Mouse (Mus musculus) lung, postnatal 10 days (tissue): ENCODE results near the gene Gm37240.

Source experiments
- DNase-seq: peaks from one replicate; pipeline ENCODE4 v3.0.0; 2021

The Gm37240 gene

DNA sequence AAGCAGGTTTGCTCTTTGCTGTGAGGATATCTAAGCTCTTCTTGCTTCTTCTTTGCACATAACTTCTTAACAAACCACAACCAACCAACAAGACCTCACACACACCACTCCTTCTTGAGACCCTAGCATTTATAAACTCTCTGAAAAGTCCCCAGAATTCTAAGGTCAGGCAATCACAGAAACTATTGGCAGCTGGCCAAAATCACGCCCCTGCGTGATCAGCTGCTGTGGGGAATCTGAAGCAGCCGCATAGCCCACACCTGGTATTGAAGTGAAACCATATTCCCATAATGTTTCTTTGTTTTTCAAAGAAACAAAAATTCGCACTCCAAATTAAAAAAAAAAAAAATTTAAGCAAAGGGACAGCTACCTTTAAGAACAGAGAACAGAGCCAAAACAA is 141.2 kb downstream of the Gm37240 start:
- DNase-seq: no peak

DNA sequence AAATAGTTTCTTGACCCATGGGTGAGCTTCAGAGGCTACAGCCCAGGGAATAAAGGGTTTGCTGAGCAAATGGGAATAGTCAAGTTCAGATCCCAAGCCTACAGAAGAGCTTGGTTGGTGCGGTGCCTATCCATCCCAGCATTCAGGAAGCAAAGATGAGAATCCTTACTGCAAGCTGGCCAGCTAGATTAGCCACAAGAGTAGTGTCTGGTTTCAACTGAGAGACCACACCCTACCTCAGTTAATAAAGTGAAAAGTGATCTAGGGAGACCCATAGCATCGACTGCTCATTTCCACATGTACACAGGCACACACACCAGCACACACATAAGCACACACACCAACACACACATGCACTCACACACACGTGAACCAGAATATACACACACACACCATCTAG is 145.6 kb downstream of the Gm37240 start:
- DNase-seq: no peak

DNA sequence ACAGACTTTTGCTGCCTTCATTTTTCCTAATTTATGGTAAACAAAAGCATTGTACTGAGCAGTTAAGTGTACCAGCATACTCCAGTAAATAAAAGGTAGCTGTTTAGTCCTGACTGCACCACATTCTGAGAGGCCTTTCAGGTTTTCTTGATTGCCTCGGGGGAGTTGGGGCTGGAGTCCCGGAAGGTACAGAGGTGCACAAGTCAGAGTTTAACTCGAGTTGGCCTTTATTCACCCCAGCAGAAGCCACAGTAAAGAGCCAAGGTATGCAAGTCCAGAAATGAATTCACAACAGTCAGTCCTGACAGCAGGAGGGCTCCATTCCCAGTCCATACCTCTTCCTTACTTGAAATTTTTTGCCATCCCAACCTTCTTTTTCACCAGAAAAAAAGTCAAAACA is 148.7 kb downstream of the Gm37240 start:
- DNase-seq: no peak

DNA sequence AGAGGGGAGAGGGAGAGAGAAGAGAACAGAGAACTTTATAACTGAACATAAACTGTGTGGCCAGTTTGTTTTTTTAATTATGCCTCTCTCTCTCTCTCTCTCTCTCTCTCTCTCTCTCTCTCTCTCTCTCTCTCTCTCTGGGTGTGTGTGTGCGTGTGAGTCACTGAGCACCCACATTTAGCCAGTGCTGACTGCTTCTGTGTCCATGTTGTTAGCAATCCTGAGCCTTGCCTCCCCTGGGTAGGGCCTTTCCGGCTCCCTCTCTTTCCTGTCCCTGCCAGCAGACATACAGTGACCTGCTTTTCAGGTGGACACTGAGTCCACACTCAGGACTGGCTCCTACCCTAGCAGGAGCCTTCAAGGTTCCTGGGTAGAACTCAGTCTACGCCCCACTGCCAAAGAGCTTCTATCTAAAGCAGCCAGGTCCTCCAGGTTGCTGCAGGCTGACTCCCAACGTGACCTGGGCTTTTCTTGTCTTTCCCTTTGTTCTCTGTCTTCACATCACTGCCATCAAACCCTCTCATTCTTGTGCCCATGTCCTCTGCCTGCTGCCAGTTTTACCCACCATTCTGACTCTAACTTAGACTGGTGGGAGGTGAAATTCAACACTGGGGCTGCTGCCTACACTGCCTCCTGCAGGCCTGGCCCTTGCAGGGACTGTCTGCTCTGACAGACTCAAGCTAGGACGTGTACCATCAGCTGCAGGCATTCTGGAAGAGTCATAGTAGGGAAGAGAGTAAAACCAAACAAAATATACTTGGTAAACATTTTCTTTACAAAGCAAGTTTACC is 153.2 kb downstream of the Gm37240 start:
- DNase-seq: no peak

DNA sequence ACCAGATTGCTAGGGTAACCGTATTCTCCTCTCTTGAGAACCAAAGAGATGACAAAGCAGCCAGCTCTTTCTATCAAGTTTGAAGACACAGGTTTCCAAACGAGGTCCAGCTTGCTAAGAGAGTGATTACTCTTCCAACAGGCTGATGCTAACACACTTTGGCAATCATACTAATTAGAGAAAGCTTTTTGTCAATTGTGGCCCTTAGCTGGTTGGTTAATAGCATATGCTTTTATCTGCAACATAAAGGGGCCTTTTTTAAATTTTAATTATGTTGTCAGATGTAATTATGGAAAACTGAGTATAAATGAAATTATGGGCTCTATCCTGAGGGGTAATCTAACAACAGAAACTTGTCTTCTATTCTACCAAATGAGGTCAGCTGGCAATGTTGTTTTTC is 160.1 kb downstream of the Gm37240 start:
- no peak for DNase-seq

DNA sequence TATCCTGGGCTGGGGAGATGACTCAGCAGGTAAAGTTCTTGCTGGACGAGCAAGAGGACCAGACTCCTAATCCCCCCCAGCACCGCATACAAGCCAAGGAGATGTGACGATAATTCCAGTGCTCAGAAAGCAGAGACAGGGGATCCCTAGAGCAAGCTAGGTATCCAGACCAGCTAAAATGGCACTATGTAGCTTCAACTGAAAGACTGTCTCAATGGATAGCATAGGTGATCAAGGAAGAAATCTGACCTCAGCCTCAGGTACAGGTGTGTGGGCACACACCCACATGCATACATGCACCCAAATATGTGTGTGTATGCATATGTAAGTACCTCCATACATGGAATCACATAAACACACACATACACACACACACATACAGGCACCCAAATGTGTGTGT is 161.3 kb downstream of the Gm37240 start:
- no peak for DNase-seq

DNA sequence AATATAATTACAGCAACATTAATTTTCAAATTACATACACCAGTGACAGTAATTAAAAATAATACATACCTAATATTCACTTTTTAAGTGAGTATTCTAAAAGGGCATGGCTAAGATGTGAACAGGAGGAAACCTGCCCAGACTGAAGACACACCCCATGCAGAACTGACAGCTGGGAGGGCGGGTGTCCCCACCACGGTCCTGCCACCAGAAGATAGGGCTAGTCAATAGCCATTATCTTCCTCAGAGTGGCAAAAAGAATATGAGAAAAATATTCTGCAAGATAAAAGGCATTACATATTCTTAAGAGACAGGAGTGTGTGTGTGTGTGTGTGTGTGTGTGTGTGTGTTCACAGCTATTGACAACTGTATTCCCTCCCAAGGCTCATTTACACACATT is 162.2 kb downstream of the Gm37240 start:
- DNase-seq: no peak

DNA sequence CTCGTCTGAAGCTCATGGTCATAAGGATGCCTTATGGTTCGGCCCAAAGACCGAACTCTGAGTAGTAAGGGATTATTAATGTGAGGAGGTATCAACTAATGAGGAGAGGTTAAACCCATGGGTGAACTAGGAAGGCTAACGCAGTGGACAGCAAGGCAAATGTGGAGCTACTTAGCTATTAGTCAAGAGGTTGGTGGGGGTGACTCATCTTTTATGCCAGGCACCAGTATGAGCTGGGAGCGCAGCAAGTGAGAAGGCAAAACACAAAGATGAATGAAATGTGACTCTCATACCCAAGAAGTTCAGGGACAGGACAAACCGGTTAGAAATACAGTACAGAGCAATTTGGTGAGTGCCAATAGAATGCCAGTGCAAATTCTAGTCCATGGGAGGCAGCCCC is 164.7 kb downstream of the Gm37240 start:
- no peak for DNase-seq

DNA sequence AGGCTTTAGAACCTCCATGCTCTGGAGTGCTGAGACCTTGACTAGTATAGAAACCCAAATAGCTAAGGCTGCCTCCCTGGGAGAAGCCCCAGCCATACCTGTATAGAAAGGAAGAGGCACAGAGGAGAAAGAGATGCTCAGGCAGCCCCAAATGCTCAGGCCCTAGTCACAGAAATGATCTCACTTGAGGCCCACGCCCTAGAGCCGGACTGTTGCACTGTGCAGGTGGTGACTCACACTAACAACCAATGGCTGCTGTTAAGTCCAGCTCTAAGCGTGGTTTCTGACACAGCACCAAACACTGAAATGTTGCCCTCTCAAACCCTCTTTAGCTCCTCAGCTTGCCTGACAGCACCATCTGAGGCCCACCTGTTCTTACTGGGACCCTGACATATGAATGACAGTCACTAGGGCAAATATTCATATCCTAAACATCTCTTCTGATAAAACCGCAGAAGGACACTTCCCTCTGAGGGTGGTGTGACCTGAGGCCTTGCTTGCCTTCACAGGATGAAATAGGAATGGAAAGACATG is 171.5 kb downstream of the Gm37240 start:
- no peak for DNase-seq

DNA sequence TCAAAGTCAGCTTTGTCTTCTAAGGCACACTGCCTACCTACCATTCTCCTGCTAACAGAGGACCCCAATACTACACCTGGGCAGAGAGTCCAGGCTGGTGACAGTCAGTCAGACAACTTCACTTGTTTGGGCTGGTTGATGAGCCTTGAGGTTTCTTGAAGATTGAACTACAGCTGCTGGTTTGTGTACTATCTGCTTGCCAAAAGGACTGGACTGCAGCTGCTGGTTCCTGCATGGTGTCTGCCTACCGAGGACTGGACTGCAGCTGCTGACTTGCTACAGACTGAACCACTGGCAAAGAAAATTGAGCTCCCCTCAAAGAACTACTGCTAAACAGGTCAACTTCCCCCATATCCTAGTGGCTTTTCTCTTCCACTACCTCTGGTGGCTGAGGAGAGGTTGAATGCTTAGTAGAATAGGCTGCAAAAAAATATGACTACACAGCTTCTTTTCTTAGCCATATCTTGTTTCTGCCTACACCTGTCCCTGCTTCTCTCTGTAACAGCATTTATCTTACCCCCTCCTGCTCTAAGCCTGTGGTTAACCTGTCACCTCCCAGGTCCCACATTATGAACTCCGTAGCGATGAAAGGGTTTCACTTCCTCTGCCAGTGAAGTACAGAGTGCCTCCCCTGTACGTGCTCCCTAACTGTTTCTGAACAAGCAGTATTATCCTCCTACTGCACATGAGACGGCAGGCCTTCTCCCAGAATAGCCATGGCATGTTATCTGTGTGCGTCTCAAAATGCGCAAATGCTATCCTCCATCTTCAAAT is 173.2 kb downstream of the Gm37240 start:
- DNase-seq: no peak

DNA sequence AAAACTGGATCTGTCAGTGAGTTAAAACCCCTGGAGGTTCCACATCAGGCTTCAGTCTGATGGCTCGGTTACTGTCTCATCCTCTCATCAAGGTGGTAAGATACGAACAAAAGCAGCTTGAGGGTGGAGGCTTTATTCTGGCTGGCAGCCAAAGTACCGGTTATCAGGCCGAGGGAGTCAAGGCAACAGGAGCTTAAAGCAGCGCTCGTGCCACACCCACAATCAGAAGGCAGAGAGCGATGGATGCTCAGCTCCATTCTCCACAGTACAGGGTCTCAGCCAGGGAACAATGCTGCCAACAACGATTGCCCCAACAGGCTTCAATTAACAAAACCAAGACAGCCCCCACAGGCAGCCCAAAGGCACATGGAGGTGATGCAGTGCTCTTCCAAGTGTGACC is 176.6 kb downstream of the Gm37240 start:
- DNase-seq: peak; percentile 11

DNA sequence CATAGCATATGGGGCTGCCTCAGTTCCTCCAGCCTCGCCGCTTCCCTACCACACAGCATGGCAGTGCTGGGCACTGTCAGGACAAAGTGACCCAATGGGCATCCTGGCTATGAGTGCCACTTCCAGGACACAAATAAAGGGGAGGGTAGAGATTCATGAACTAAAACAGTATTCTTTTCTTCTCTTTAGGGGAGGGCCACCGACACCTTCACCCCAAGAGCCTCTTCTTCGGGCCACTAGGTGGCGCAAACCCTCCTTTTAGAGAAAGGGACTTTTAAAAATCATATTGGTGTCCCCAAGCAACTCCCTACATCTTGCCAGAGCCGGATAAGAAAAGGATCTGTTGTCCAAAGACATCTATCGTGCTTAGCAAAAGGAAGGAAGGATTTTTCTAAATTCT is 179.9 kb downstream of the Gm37240 start:
- peak; percentile 51 for DNase-seq

DNA sequence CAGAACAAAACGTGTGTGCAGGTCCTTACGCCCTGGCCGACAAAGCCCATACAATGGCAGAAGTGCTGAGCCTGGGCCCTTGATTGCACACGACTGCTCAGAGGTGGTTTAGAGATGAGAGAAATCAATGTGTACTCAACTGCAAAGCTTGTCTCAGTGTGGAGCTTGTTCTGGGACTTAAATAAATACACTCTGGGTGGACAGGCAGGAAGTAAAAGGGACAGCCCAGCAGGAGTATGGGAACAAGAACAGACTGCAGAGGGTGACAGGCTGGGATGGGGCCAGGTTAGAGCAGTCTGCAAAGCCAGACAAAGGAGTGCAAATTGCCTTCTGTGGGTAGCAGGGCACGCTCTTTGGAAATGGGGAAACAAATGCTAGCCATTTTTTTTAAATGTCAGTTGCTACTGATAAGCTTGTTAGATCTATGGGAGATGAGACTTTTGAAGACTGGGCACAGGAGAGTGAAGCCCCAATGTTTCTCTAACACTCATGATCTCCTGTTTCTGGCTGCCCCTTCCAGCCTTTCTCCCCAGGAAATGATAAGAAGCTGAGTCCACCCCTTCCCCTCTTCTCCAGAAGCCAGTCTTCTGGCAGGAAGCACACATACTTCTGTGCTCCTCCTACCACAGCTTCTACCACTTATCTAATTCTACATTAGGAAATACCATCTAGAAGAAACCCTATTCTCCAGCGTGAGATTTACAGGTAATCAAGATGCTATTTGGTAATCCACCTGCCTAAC is 184.0 kb downstream of the Gm37240 start:
- DNase-seq: no peak

DNA sequence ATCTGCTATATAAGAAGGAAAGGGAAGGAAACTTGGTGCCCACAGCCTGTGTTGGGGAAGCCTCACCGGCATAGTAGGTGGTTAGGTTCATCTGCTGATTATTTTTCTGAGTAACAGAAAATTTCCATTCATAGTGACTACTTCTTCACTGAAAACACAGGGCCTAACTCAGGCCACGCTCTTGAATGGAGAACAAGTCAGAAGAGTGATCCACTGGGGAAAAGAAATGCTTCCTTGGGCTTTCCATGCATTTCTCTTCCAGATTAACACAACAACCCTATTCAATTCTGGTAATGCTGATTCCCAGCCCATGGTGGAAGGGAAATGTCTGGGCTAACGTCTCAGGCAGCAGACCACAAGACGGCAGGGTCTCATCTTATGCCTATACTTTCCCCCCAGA is 188.8 kb downstream of the Gm37240 start:
- no peak for DNase-seq

DNA sequence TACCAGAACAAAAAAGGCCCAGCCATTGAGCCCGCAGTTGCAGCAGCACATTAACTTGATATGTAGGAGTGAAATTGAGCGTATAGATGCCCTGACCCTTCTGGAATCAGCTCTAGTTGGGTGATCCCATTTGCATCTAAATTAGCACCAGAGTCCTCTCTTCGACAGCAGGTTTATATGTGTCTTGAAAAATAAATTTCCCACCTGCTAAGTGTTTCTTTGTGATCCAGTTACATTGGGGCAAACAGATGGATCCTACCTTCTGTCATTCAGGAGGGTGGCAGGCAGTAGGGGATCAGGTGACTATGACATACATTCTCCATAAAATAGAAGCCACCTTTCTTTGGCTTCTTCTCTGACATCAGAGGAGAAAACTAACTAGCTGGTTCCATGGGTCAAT is 192.3 kb downstream of the Gm37240 start:
- no peak for DNase-seq

DNA sequence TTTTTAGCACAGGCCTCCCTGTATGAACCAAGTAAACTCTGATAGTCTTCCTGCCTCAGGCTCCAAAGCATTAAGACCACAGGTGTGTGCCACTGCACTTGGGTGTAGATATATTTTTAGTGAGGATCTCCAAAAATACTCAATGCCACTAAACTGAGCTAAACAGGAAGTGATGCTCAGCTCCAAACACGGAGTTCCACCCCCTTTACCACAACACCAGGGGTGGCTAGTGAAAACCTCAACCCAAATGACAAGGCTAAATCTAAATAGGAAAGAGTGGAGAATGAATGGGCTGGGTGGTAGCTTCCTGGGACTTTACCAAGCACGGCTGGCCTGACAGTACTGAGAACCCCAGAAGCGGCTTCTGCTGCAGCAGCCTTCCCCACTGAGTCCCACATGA is 194.3 kb downstream of the Gm37240 start:
- no peak for DNase-seq

DNA sequence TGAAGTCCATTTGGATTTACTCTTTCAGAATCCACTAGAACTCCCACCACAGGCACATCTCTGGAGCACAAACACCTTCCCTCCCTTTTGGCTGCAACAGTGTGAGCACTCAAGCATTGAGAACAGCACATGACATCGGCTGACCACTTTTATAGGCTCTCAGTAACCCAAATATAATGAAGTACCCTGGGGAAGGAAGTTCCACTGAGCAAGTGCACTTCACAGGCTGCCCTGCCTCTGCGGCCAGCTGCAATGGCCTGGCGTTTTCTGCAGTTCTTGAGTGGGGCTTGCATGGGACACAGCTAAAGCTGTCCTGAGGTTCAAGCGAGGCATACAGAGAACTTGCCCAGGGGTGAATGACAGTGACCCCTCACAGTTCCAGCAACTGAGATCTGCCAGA is 196.2 kb downstream of the Gm37240 start:
- no peak for DNase-seq

DNA sequence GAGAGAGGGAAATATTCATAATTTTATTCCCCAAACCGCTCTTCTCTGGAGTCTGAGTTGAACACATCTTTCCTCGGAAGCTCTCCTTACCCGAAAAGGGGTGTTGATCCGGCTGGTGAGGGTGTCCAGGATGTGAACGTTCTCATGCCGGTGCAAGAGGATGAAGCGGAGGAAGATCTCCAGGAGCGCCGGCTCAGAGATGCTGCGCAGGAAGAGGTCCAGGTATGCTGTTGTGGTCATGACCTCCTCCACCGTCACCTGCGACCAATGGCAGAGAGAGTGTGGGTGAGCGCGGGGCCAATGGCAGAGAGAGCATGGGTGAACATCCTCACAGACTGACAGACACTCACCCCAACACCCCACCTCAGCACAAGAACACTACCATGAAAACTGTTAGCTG is 199.0 kb downstream of the Gm37240 start:
- no peak for DNase-seq

DNA sequence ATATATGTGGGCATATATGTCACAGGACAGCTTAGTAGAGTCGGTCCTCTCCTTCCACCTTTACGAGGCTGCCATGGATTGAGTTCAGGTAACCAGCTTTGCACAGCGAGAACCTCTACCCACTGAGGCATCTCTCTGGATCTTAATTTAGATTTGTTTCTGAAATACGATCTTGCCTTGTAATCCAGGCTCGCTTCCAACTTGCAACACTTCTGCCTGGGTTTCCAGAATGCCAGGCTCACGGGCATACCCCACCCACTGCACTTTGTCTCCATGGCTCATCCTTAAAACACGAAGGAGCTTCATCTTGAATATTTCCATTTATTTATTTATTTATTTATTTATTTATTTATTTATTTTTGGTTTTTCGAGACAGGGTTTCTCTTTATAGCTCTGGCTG is 202.0 kb downstream of the Gm37240 start:
- DNase-seq: no peak

DNA sequence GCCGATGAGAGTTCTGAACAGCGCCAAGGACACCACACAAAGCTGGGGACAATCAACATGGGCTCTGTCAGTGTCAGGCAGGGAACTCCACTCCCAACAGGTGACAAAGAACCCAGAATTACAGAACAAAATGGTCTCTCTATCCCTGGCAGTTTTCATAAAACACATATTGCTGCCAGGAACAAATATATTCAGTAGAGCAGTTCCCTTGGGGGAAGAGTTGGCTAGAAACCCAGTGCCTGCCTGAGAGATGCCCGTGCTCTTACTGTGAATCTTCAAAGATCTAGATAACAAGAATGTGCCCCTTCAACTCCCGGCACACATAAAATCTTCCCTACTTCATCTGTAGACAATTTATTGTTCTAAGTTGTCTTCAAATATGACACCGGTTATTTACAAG is 203.7 kb downstream of the Gm37240 start:
- DNase-seq: no peak

DNA sequence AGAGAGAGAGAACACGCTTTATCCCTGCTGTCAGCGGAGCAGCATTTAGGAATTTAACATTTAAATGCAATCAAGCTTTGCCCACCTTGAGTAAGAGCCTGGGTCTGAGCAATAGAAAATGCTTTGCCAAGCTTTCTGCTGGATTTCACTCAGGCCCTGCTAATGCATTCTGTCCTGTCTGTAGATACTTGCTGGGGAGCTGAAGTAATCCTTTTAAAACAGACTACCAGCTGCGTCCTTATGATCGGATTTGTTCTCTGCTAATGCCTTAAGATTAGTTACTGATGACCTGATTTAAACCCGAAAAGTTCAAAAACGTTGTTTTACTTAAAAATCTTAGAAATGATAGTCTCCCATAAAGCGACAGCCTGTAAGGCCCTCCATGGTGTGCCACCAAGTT is 206.2 kb downstream of the Gm37240 start:
- no peak for DNase-seq

DNA sequence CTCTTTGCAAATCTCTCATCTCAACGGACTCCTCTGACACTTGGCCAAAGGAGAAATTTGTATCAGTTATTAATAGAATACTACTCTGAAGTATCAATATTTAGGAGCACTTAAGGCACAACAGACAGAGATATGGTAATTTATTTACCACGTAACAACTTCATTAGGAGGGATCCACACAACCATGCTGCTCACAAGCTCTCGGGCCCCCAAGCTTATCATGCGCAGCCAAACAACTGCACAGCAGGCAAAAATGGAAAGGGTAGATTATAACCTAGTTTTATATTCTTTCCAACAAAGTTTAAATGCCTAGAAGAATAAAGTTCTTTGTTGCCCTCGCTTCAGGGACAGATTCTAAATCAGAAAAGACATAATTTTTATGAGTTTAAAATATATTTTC is 207.4 kb downstream of the Gm37240 start:
- no peak for DNase-seq

DNA sequence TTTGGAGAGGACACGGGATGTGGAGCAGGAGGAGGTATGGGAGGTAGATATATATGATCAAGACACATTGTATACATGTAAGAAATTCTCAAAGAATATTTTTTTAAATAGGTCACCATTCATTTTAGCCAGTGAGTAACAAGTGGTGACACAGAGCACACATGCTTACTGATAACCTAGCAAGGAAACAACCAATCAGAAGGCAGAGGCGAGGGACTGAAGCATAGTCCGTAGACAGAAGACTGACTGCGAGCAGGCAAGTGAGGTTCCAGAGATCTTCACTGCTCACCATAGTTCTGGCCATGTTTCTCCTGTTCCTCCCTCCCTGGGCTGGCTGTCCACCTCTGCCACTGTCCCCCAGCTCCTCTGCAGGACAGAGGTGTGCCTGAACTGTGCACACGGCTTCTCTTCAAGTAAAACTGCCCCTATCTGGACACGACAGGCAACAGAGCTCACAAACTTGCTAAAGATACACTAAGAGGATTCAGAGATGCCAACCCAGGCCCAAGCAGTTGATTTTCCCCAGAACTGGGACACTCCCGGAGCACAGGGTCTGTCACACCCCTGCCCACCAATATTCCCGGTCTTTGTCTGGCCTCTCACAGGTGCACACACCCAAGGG is 207.9 kb downstream of the Gm37240 start:
- DNase-seq: no peak
